Mouse (Mus musculus): Measurements from ENCODE around the gene Rhoh.

DNA sequence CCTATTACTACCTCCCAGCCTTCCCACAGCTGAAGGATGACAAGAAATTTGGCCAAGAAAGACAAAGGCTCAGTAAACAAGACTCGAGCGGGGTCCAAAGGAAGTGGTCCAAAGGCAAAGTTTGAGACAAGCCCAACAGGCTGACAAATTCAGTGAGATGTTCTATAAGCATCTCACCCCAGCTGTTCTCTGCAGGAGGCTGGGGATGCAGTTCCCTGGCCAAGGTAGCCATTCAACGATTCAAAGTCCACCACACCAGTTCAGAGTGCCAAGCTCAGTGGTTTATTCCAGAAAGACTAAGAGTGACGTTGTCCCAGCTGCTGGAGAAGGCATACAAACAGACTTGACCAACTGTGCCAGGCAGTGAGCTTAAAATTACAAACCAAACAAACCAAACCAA lies 69.2 kb downstream of the Rhoh start:
- TF ChIP-seq CTCF (IDR thresholded peaks at IDR 0.05; ENCODE audit: insufficient read depth, low read length), result no peak
- TF ChIP-seq POLR2A (IDR thresholded peaks at IDR 0.05; ENCODE audit: borderline replicate concordance, extremely low read depth, low read depth, low read length), result no peak

Data from lung, adult 2 months (tissue).